Mouse (Mus musculus): Measurements from ENCODE around the gene Mki67. TPM values are rescaled to one million over a fixed set of nuclear protein-coding genes. Genes with fewer than 3 reads are reported as not detected.

Mki67 gene
- polyA plus RNA-seq, 1 experiment from 2014 or later: 46.9 TPM

GRCm38 (mm10) chr7:135652781-135653180 is 63.4 kb downstream of the Mki67 start:
- no peaks in the 10 kb centered on the region for H3K27me3 ChIP-seq (ENCODE audit: low read depth, poor library complexity, severe bottlenecking)
- no peaks in the 10 kb centered on the region for H3K9me3 ChIP-seq (replicated peaks)
- no peak overlapping the region for H3K27ac ChIP-seq
- peaks cover 17% of the 10 kb centered on the region for H3K4me1 ChIP-seq
- no peak for DNase-seq (ENCODE audit: low spot score)
- no peaks in the 10 kb centered on the region for H3K36me3 ChIP-seq
- H3K4me3 ChIP-seq: no peak overlapping the region
- 75% methylated on average over 11 of the region's 11 CpGs for WGBS

DNA sequence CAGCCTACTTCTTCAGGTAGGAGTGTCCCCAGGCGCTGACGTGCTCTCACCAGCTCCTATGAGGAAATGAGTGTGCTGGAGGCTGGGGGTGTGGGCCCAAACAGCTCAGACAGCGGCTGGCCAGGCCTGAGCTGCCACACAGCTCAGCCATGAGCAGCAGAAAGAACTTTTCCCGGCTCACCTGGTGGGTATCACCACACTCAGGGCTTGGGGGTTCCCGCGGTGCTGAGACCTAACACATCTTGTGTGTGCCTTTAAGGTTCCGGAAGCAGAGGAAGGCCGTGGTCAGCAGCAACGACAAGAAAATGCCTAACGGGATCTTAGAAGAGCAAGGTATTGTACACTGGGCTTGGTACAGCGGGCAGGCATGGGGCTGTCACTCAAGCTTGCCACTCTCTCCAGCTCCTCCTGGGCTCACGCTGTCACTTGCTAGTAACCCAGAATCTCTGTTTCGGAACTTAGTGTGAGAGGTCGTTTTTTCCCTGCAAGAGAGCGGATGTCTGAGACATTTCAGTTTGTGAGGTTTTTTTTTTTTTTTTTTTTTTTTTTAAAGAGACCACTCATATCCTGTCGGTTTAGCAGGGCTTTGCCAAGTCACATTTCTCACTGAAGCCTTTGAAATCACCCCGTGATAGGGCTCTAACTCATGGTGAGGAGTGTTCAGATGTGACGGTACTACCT is 64.2 kb downstream of the Mki67 start:
- 73% methylated on average over 18 of the region's 18 CpGs for WGBS
- H3K4me1 ChIP-seq: peaks cover 17% of the 10 kb centered on the region

GRCm38 (mm10) chr7:135650061-135650460 is 66.1 kb downstream of the Mki67 start:
- Histone ChIP-seq H3K27ac (no peak overlapping the region), H3K36me3 (no peaks in the 10 kb centered on the region), H3K4me1 (peaks cover 17% of the 10 kb centered on the region), H3K27me3 (ENCODE audit: low read depth, poor library complexity, severe bottlenecking) (no peaks in the 10 kb centered on the region), H3K9me3 (replicated peaks) (no peaks in the 10 kb centered on the region), H3K4me3 (no peak overlapping the region)
- DNase-seq (ENCODE audit: low spot score): no peak
- 90% methylated on average over 5 of the region's 5 CpGs for WGBS

More for the DNA sequence above, 64.2 kb downstream of the Mki67 start:
- no peaks in the 10 kb centered on the region for H3K27me3 ChIP-seq (ENCODE audit: low read depth, poor library complexity, severe bottlenecking)
- H3K27ac ChIP-seq: 0 out of 2 replicates have a peak overlapping the region, but pooled peaks have one; percentile 16
- H3K4me3 ChIP-seq: no peak overlapping the region
- H3K9me3 ChIP-seq (replicated peaks): no peaks in the 10 kb centered on the region
- H3K36me3 ChIP-seq: no peaks in the 10 kb centered on the region
- DNase-seq (ENCODE audit: low spot score): no peak

GRCm38 (mm10) chr7:135649306-135649705 is 66.9 kb downstream of the Mki67 start:
- 91% methylated on average over 1 of the region's 1 CpGs for WGBS
- no peak for DNase-seq (ENCODE audit: low spot score)
- peaks cover 17% of the 10 kb centered on the region for H3K4me1 ChIP-seq
- H3K27me3 ChIP-seq (ENCODE audit: low read depth, poor library complexity, severe bottlenecking): no peaks in the 10 kb centered on the region
- no peaks in the 10 kb centered on the region for H3K9me3 ChIP-seq (replicated peaks)
- H3K36me3 ChIP-seq: no peaks in the 10 kb centered on the region
- no peak overlapping the region for H3K4me3 ChIP-seq
- H3K27ac ChIP-seq: no peak overlapping the region

- no peak for DNase-seq (ENCODE audit: low spot score)
- Histone ChIP-seq H3K4me1 (peaks cover 17% of the 10 kb centered on the region), H3K36me3 (no peaks in the 10 kb centered on the region), H3K27me3 (ENCODE audit: low read depth, poor library complexity, severe bottlenecking) (no peaks in the 10 kb centered on the region), H3K4me3 (no peak overlapping the region), H3K9me3 (replicated peaks) (no peaks in the 10 kb centered on the region), H3K27ac (no peak overlapping the region)
- 90% methylated on average over 8 of the region's 8 CpGs for WGBS
Measured at GRCm38 (mm10) chr7:135648821-135649220, 67.3 kb downstream of the Mki67 start.

GRCm38 (mm10) chr7:135646976-135647375 is 69.2 kb downstream of the Mki67 start:
- 82% methylated on average over 6 of the region's 6 CpGs for WGBS
- no peak for DNase-seq (ENCODE audit: low spot score)
- H3K4me1 ChIP-seq: peaks cover 8% of the 10 kb centered on the region
- no peak overlapping the region for H3K27ac ChIP-seq
- no peak overlapping the region for H3K4me3 ChIP-seq
- H3K36me3 ChIP-seq: no peaks in the 10 kb centered on the region
- no peaks in the 10 kb centered on the region for H3K9me3 ChIP-seq (replicated peaks)
- H3K27me3 ChIP-seq (ENCODE audit: low read depth, poor library complexity, severe bottlenecking): no peaks in the 10 kb centered on the region

DNA sequence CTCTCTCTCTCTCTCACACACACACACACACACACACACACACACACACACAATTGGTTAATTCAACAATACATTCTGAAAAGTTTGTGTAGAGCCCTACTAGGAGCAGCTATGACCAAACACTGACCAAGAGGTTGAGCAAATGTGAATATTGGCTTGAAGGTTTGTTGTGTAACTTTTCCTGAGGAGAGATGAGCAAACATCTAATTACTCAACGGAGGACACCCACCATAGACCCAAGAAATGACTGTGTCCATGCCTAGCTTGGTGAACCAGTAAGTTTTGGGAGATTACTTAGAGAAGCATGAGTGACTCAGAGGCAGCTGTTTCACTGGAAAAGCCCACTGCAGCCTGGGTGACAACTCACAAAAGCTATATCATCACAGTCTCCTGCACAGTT is 71.7 kb downstream of the Mki67 start:
- H3K27ac ChIP-seq: no peak overlapping the region
- H3K27me3 ChIP-seq (ENCODE audit: low read depth, poor library complexity, severe bottlenecking): no peaks in the 10 kb centered on the region
- 94% methylated on average over 1 of the region's 1 CpGs for WGBS
- no peaks in the 10 kb centered on the region for H3K9me3 ChIP-seq (replicated peaks)
- H3K4me3 ChIP-seq: no peak overlapping the region
- H3K36me3 ChIP-seq: no peaks in the 10 kb centered on the region
- no peaks in the 10 kb centered on the region for H3K4me1 ChIP-seq
- no peak for DNase-seq (ENCODE audit: low spot score)

DNA sequence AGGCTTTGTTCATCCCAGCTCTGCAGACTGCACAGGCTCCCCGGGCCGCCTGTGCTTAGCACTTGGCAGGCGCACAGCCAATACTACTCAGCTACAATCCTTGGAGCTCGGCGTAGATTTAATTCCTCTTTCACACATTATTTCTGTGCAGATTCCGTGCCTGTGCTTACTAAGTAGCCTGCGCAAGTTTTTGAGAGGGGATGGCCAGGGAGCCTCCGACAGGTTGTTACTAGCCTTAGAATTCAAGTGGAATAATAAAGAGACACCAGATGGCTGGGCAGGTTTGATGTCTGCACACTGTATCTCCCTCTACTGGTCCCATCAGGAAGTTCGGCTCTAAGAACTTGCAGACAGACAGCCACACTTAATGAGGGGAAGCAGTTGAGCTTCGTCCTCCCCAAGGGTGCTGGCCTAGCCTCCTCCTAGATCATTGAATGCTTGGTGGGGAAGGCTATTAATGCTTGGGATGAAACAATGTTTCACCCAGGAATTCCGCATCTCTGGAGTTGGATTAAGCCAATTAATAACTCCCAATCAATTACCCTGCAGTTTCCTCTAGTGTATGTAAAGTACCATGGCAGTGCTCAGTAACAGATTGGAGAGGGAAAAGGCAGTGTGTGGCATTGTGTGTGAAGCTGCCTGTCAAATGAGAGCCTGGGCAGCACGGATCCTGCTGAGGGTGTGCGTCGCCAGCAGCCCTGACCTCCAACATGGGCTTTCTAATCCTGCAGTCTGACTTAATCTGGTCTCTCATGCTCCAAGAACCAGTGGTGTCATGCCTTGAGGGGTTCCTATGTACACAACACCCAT is 74.3 kb downstream of the Mki67 start:
- Histone ChIP-seq H3K27me3 (ENCODE audit: low read depth, poor library complexity, severe bottlenecking) (no peaks in the 10 kb centered on the region), H3K27ac (no peak overlapping the region), H3K36me3 (no peaks in the 10 kb centered on the region), H3K4me3 (no peak overlapping the region), H3K9me3 (replicated peaks) (no peaks in the 10 kb centered on the region), H3K4me1 (no peaks in the 10 kb centered on the region)
- peak; percentile 37 for DNase-seq (ENCODE audit: low spot score)
- WGBS: 70% methylated on average over 14 of the region's 14 CpGs

Other genes starting within 250 kb of the Mki67 start
- not detected in 2 replicates for gene Clrn3, start 187.7 kb downstream of the Mki67 start, polyA plus RNA-seq (2016; fragmentation: Nextera tagmentation; extraction: Ambion mirVana)
- 0.58 and 0.64 TPM in 2 replicates for gene Ptpre, start 178.9 kb downstream of the Mki67 start, polyA plus RNA-seq (2016; fragmentation: Nextera tagmentation; extraction: Ambion mirVana)

Measured in limb, embryonic 10.5 days (tissue).